Mouse (Mus musculus) WW6 (cell line): ENCODE measurements at regions not wholly inside any gene's neighbourhood (a gene's known extent, or its start where the extent isn't known, plus 50 kb on each side); places are given as distances from the start of the nearest gene placed in this dataset.

Experiments used
- DNase-seq: peaks from one replicate; pipeline ENCODE4 v3.0.0-alpha.2; 2013; ENCODE audit warnings: low read depth, low spot score

GRCm38 (mm10) chr19:23089081-23089480 is 51.9 kb upstream of the Klf9 start:
- no peak for DNase-seq

- DNase-seq = no peak
These were observed 51.1 kb upstream of the Klf9 start for GRCm38 (mm10) chr19:23089761-23090514.
